Mouse (Mus musculus) heart, adult 2 months (tissue): ENCODE measurements at regions not wholly inside any gene's neighbourhood (a gene's known extent, or its start where the extent isn't known, plus 50 kb on each side); places are given as distances from the start of the nearest gene placed in this dataset.

Source experiments
- EP300 ChIP-seq: fragments of 200-500 bp; IDR thresholded peaks from 2 replicates; pipeline ENCODE4 v1.6.1; 2011; ENCODE audit warnings: low read depth, low read length, control low read depth; ENCODE audit not compliant: insufficient read depth
- POLR2A ChIP-seq: fragments of 200-500 bp; IDR thresholded peaks from 2 replicates; pipeline ENCODE4 v1.6.1; 2011; ENCODE audit warnings: mild to moderate bottlenecking, low read depth, low read length, control low read depth; ENCODE audit not compliant: insufficient read depth

DNA sequence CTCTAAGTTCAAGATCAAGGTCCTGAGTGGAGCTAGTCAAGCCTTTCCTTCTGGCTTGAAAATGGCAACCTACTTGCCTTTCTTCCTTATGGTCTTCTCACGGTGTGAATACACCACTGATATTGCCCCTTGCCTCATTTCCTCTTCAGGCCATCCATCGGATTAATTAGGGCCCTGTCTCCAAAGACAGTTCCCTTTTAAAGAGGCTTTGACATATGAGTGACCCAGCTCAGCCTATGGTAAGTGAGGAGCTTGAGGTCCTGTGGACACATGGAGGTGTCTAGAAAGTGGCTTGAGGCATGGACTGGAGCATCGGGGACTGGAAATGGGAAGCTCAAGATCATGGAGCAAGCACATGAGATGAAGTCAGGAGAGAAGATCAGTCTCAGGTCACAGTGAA lies 201.5 kb downstream of the Gm10260 start:
- no peak for TF ChIP-seq EP300
- no peak for TF ChIP-seq POLR2A
